Mouse (Mus musculus): ENCODE data around the gene 0610040J01Rik. TPM values are rescaled to one million over a fixed set of nuclear protein-coding genes. Genes with fewer than 3 reads are reported as not detected.

The 0610040J01Rik gene
- polyA plus RNA-seq, 1 experiment from 2014 or later, result 5.1 TPM

DNA sequence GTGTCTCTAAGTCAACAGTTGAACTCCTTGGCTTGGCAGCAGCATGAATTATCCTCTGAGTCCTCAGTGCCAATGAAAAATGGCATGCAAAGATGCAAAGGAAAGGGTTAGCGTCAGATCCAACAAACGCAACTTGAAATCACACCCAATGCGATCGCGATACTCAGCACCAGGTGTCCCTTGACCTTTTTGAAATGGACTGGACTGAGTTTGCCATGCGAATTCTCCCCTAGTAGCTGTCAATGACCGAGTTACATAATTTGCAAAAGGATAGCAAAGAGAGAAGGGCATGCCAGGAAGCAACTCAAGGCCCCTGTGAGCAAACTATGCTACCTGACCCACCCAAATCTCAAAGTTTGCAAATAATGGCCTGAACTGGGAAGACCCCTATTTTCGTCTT is 34.9 kb downstream of the 0610040J01Rik start:
- WGBS, result 95% methylated on average over 8 of the region's 8 CpGs
- Histone ChIP-seq H3K9me3 (ENCODE audit: control insufficient read depth, low read length) (peaks cover 3% of the 10 kb centered on the region; the same call in 1 of the 2 replicates), H3K4me3 (replicated peaks; ENCODE audit: low read length) (no peak overlapping the region), H3K9ac (replicated peaks; ENCODE audit: low read depth, low read length) (no peak overlapping the region), H3K36me3 (ENCODE audit: control insufficient read depth, insufficient read depth) (no peaks in the 10 kb centered on the region), H3K4me1 (replicated peaks; ENCODE audit: control insufficient read depth, insufficient read depth, low read length) (no peaks in the 10 kb centered on the region), H3K27me3 (replicated peaks; ENCODE audit: control insufficient read depth, insufficient read depth, low read length) (no peaks in the 10 kb centered on the region), H3K27ac (ENCODE audit: low read length) (no peak overlapping the region), H3K4me2 (ENCODE audit: low read length) (no peak overlapping the region)
- ATAC-seq, result no peak

DNA sequence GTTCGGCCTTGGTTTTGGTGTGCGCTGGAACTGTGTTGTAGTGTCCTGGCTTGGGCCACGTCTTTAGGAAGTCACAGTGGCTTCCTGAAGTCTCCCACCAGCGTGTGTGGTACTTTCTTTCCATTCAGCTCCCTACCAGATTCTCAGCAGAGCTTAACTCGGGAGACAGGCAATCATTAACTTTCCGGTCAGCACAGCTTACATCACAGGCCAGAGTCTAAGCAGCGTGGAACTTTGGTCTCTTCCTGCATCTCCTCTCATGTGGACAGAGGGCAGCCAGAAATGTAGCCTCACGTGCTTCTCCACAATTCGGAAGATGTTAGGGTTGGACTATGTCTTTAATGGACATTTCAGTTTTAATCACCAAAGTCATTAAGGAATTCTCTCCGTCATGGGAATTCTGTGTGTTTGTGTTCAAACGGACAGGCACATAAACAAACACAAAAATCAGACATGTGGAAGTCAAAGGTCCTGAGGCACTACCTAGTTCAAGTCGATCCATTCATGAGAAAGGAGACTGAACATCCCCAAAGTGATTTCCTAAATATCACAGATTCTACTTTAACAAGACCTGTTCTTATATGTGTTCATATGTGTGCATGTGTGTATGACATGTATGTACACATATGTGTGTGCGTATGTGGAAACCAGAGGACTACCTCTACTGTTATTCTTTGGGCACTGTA is 35.5 kb downstream of the 0610040J01Rik start:
- peaks cover 3% of the 10 kb centered on the region; the same call in 1 of the 2 replicates for H3K9me3 ChIP-seq (ENCODE audit: control insufficient read depth, low read length)
- no peak overlapping the region for H3K4me3 ChIP-seq (replicated peaks; ENCODE audit: low read length)
- H3K27me3 ChIP-seq (replicated peaks; ENCODE audit: control insufficient read depth, insufficient read depth, low read length), result no peaks in the 10 kb centered on the region
- no peaks in the 10 kb centered on the region for H3K36me3 ChIP-seq (ENCODE audit: control insufficient read depth, insufficient read depth)
- H3K4me2 ChIP-seq (ENCODE audit: low read length), result no peak overlapping the region
- no peak overlapping the region for H3K27ac ChIP-seq (ENCODE audit: low read length)
- ATAC-seq, result no peak
- H3K4me1 ChIP-seq (replicated peaks; ENCODE audit: control insufficient read depth, insufficient read depth, low read length), result no peaks in the 10 kb centered on the region
- no peak overlapping the region for H3K9ac ChIP-seq (replicated peaks; ENCODE audit: low read depth, low read length)
- WGBS, result 90% methylated on average over 13 of the region's 13 CpGs

DNA sequence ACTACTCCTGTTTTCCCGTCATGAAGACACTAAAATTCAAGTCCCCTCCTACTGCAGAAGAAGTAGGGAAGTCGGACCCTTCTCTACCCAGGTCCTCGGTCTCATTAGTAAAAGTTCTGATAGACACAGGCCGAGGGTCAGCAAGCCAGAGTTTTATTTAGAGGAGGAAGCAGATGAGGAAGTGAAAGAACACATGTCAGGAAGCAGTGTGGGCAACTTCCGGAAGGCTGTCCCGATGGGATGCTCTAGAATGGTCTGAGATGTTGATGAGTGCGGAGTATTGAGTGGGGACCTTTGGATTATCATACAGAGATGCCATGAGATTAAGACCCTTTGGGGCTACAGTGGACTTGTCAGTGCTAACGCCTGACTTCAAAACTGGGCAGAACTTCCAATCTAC is 46.7 kb downstream of the 0610040J01Rik start:
- no peaks in the 10 kb centered on the region for H3K9me3 ChIP-seq (ENCODE audit: control insufficient read depth, low read length)
- WGBS, result 93% methylated on average over 8 of the region's 8 CpGs
- no peaks in the 10 kb centered on the region for H3K27me3 ChIP-seq (replicated peaks; ENCODE audit: control insufficient read depth, insufficient read depth, low read length)
- no peaks in the 10 kb centered on the region for H3K4me1 ChIP-seq (replicated peaks; ENCODE audit: control insufficient read depth, insufficient read depth, low read length)
- ATAC-seq, result no peak
- H3K9ac ChIP-seq (replicated peaks; ENCODE audit: low read depth, low read length), result no peak overlapping the region
- H3K36me3 ChIP-seq (ENCODE audit: control insufficient read depth, insufficient read depth), result no peaks in the 10 kb centered on the region
- H3K4me2 ChIP-seq (ENCODE audit: low read length), result no peak overlapping the region
- H3K4me3 ChIP-seq (replicated peaks; ENCODE audit: low read length), result no peak overlapping the region
- H3K27ac ChIP-seq (ENCODE audit: low read length), result no peak overlapping the region

DNA sequence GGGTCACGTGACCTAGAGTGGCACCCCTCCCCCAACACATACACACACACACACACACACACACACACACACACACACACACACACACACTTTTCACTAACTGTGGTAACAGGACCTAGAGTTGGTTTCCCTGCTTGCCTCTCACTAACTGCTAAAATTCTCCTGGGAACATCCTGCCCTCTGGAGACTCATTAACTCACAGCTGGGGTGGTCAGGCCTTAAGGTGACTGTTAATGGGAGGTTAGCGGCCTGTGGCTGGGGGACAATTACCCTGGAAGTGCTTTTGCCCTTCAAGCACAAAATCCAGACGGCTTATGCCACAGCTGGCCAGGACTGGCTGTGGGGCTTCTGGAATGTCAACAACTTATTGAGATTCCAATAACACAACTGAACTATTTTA is 55.3 kb downstream of the 0610040J01Rik start:
- WGBS, result 27% methylated on average over 3 of the region's 3 CpGs
- no peak overlapping the region for H3K27ac ChIP-seq (ENCODE audit: low read length)
- no peaks in the 10 kb centered on the region for H3K36me3 ChIP-seq (ENCODE audit: control insufficient read depth, insufficient read depth)
- ATAC-seq, result no peak
- H3K4me3 ChIP-seq (replicated peaks; ENCODE audit: low read length), result no peak overlapping the region
- peaks cover 7% of the 10 kb centered on the region for H3K4me1 ChIP-seq (replicated peaks; ENCODE audit: control insufficient read depth, insufficient read depth, low read length)
- H3K27me3 ChIP-seq (replicated peaks; ENCODE audit: control insufficient read depth, insufficient read depth, low read length), result no peaks in the 10 kb centered on the region
- no peaks in the 10 kb centered on the region for H3K9me3 ChIP-seq (ENCODE audit: control insufficient read depth, low read length)
- no peak overlapping the region for H3K4me2 ChIP-seq (ENCODE audit: low read length)
- no peak overlapping the region for H3K9ac ChIP-seq (replicated peaks; ENCODE audit: low read depth, low read length)

DNA sequence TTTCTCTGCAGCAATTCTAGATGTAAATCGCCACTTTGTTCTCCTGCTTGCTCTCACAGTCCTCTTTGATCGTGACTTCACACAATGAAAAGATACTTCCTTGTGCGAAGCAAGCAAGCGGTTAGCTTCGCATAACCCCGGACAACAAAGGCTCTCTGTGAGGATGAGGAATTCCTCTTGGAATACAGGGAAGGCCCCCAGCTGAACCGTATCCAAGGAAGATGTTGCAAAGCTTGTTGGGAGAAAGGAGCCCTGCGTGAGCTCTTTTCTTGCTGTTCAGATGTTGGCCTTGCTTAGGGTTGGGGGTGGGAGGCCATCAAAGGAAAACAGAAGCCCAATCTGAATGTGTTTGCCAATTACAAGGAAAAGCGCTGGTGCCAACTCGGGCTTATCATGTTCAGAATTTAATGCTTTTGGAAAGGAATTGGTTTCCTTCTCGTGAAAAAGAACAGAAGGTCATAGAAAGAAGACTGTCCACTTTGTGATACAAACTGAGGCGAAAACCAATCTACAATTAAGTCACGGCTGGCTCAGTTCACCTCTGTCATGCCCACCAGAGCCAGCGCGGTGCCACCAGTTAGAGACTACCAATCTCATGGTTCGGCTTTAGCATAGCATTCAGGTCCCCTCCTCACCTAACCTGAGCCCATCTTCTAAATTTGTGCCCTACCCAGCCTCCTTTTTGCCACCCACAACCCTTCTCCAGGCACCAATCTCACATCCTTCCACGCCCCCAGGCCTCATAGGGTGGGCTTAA is 60.2 kb downstream of the 0610040J01Rik start:
- peaks cover 7% of the 10 kb centered on the region for H3K4me1 ChIP-seq (replicated peaks; ENCODE audit: control insufficient read depth, insufficient read depth, low read length)
- H3K9me3 ChIP-seq (ENCODE audit: control insufficient read depth, low read length), result no peaks in the 10 kb centered on the region
- no peaks in the 10 kb centered on the region for H3K36me3 ChIP-seq (ENCODE audit: control insufficient read depth, insufficient read depth)
- no peak overlapping the region; the same call in 1 of the 2 replicates for H3K4me2 ChIP-seq (ENCODE audit: low read length)
- peak; percentile 71 for ATAC-seq
- 27% methylated on average over 17 of the region's 17 CpGs for WGBS
- H3K4me3 ChIP-seq (replicated peaks; ENCODE audit: low read length), result no peak overlapping the region
- H3K27ac ChIP-seq (ENCODE audit: low read length), result peak overlapping the region; percentile 44; the same call in 1 of the 2 replicates
- no peaks in the 10 kb centered on the region for H3K27me3 ChIP-seq (replicated peaks; ENCODE audit: control insufficient read depth, insufficient read depth, low read length)
- no peak overlapping the region for H3K9ac ChIP-seq (replicated peaks; ENCODE audit: low read depth, low read length)

DNA sequence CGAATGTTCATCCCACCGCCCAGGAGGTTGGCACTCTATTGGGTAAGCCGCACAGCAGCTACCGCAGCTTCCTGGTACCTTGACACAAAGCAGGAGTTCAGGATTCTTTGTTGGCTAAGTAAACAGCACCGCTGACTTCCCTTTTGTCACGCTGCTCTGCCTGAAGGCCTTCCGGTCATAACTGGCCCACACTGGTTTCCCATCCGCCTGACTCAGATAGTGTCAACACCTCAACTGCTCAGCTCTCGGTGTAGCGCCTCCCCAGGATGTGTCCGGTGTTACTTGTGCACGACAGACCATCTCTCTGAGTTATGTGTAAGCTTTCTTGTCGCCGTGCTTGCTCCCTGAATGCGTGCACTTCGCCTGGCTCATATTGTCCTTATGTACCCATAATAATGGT is 62.7 kb downstream of the 0610040J01Rik start:
- WGBS, result 80% methylated on average over 16 of the region's 16 CpGs
- no peaks in the 10 kb centered on the region for H3K27me3 ChIP-seq (replicated peaks; ENCODE audit: control insufficient read depth, insufficient read depth, low read length)
- no peak overlapping the region for H3K4me3 ChIP-seq (replicated peaks; ENCODE audit: low read length)
- no peaks in the 10 kb centered on the region for H3K36me3 ChIP-seq (ENCODE audit: control insufficient read depth, insufficient read depth)
- no peaks in the 10 kb centered on the region for H3K9me3 ChIP-seq (ENCODE audit: control insufficient read depth, low read length)
- ATAC-seq, result no peak
- no peak overlapping the region for H3K9ac ChIP-seq (replicated peaks; ENCODE audit: low read depth, low read length)
- H3K27ac ChIP-seq (ENCODE audit: low read length), result no peak overlapping the region
- H3K4me2 ChIP-seq (ENCODE audit: low read length), result no peak overlapping the region
- peaks cover 7% of the 10 kb centered on the region for H3K4me1 ChIP-seq (replicated peaks; ENCODE audit: control insufficient read depth, insufficient read depth, low read length)

DNA sequence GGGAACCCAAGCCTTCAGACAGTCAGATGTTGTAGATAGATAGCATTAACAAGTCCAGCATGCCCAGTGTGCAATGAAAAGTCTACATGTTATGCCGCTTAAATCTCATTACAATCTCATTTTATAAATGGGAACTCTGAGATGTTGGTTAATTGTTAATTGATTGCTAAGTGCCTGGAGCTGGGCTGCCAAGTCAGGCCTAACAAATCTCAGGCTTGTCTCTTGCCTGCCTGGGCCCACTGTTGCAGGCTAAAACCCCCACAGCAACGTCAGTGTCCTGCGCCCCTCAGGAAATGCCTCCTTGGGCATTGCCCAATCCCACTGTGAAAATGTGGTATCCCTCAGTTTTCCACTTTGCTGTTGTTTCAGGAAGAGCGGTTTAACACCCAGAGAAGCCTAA is 63.9 kb downstream of the 0610040J01Rik start:
- no peak overlapping the region for H3K9ac ChIP-seq (replicated peaks; ENCODE audit: low read depth, low read length)
- H3K4me3 ChIP-seq (replicated peaks; ENCODE audit: low read length), result no peak overlapping the region
- H3K4me1 ChIP-seq (replicated peaks; ENCODE audit: control insufficient read depth, insufficient read depth, low read length), result peaks cover 7% of the 10 kb centered on the region
- H3K36me3 ChIP-seq (ENCODE audit: control insufficient read depth, insufficient read depth), result no peaks in the 10 kb centered on the region
- no peak overlapping the region for H3K4me2 ChIP-seq (ENCODE audit: low read length)
- no peak for ATAC-seq
- no peak overlapping the region for H3K27ac ChIP-seq (ENCODE audit: low read length)
- 81% methylated on average over 4 of the region's 4 CpGs for WGBS
- no peaks in the 10 kb centered on the region for H3K9me3 ChIP-seq (ENCODE audit: control insufficient read depth, low read length)
- H3K27me3 ChIP-seq (replicated peaks; ENCODE audit: control insufficient read depth, insufficient read depth, low read length), result no peaks in the 10 kb centered on the region

DNA sequence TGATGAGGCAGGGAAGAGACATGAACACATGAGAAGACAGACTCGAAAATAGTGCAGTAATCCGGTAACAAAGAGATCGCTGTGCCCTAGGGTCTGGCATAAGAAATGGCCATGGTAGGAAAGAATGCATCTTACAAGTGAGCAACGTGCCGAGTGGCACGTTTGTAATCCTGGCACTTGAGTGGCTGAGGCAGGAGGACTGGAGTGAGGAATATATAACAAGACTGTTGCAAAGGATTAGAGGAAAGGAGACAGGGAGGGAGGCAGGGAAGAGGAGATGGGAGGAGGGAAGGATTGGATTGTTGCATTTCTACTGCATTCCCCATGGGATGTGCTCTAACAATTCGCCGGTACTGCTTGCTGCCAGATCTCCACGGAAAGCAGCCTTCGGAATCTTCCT is 66.9 kb downstream of the 0610040J01Rik start:
- no peak overlapping the region for H3K4me2 ChIP-seq (ENCODE audit: low read length)
- no peak for ATAC-seq
- no peak overlapping the region for H3K27ac ChIP-seq (ENCODE audit: low read length)
- no peak overlapping the region for H3K9ac ChIP-seq (replicated peaks; ENCODE audit: low read depth, low read length)
- WGBS, result 60% methylated on average over 10 of the region's 10 CpGs
- H3K27me3 ChIP-seq (replicated peaks; ENCODE audit: control insufficient read depth, insufficient read depth, low read length), result no peaks in the 10 kb centered on the region
- no peaks in the 10 kb centered on the region for H3K36me3 ChIP-seq (ENCODE audit: control insufficient read depth, insufficient read depth)
- H3K4me3 ChIP-seq (replicated peaks; ENCODE audit: low read length), result no peak overlapping the region
- H3K4me1 ChIP-seq (replicated peaks; ENCODE audit: control insufficient read depth, insufficient read depth, low read length), result no peaks in the 10 kb centered on the region
- no peaks in the 10 kb centered on the region for H3K9me3 ChIP-seq (ENCODE audit: control insufficient read depth, low read length)

DNA sequence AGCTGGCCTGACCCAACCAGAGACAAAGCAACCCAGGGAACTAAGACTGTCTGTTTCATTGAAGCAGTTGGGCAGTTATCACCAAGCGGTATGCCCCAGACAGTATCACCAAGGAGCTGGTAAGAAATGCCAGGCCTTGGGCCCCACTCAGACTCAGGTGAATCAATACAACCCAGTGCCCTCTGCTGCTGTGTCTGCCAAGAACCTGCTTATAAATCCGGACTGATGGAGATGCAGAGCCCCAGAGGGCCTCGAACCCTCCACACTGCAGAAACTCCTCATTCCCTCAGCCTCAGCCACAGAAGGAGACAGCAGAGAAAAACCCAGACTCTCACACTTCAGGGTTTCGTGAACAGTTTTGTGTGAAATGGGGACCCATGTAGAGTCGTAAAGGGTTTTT is 74.1 kb downstream of the 0610040J01Rik start:
- no peak overlapping the region for H3K9ac ChIP-seq (replicated peaks; ENCODE audit: low read depth, low read length)
- no peaks in the 10 kb centered on the region for H3K36me3 ChIP-seq (ENCODE audit: control insufficient read depth, insufficient read depth)
- H3K4me3 ChIP-seq (replicated peaks; ENCODE audit: low read length), result no peak overlapping the region
- peak; percentile 12; the same call in 1 of the 2 replicates for ATAC-seq
- H3K9me3 ChIP-seq (ENCODE audit: control insufficient read depth, low read length), result no peaks in the 10 kb centered on the region
- no peak overlapping the region for H3K27ac ChIP-seq (ENCODE audit: low read length)
- no peaks in the 10 kb centered on the region for H3K27me3 ChIP-seq (replicated peaks; ENCODE audit: control insufficient read depth, insufficient read depth, low read length)
- 89% methylated on average over 5 of the region's 5 CpGs for WGBS
- no peak overlapping the region for H3K4me2 ChIP-seq (ENCODE audit: low read length)
- no peaks in the 10 kb centered on the region for H3K4me1 ChIP-seq (replicated peaks; ENCODE audit: control insufficient read depth, insufficient read depth, low read length)
